Mouse (Mus musculus) adrenal gland, postnatal 10 days (tissue): ENCODE data around the gene Zfp384. TPM values are rescaled to one million over a fixed set of nuclear protein-coding genes. Genes with fewer than 3 reads are reported as not detected.

Experiments used
- DNase-seq: peaks from one replicate; pipeline ENCODE4 v3.0.0; 2021; ENCODE audit warnings: mixed read lengths
- total RNA-seq, 2 experiments: library from RNA; stranded (reverse); gene quantifications; 2 replicates each; pipeline ENCODE4 v1.2.3; 2021

Gene Zfp384
- total RNA-seq, 2 experiments from 2014 or later = 43.3 to 52.6 TPM

DNA sequence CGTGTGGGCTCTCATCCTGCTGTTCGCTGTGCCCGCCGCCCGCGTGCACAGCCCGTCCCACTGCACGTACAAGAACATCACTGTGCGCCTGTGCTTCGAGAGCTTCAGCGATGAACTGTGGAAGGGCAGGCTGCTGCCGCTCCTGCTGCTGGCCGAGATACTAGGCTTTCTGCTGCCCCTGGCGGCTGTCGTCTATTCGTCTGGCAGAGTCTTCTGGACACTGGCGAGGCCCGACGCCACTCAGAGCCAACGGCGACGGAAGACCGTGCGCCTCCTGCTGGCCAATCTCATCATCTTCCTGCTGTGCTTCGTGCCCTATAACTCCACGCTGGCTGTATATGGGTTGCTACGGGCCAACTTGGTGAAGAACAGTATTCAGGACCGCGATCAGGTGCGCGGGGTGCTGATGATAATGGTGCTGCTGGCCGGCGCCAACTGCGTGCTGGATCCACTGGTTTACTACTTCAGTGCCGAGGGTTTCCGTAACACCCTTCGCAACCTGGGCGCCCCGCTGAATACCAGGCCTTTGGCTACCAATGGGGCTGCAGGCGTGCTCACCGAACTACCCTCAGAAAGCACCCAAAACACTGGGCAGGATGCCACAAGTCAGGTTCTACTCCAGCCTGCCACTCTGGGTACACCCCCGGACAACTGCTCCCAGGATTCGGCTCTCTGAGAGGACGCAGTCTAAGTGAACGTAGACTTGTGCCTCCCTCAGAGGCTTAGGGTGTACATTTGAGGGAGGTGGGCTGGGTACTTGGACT, 73.0 kb downstream of the Zfp384 start:
- DNase-seq = peak; percentile 93

DNA sequence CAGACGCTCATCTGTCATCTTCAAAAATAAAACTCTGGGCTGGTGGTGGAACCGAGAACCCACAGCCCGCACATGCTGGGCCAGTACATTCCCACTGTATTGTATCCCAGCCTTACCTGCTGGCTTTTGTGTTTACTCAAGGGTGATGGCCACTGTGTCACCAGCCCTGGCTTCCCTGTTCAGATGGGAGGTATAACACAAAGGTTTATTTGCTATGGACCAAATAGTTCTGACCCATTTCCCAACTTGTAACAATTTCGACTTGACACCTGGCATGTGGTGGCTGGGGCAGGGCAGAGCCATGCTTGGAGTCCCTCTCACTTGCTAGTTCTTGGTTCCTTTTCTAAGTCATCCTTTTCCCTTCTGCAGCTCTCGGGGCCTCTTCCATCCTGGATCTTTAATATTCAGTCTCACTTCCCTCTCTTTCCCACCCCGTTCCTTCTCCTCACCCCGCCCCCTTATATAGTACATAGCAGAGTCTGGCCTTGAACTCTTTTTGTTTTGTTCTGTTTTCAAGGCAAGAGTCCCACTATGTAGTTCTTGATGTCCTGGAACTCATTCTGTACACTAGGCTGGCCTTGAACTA, 73.9 kb downstream of the Zfp384 start:
- DNase-seq = no peak

DNA sequence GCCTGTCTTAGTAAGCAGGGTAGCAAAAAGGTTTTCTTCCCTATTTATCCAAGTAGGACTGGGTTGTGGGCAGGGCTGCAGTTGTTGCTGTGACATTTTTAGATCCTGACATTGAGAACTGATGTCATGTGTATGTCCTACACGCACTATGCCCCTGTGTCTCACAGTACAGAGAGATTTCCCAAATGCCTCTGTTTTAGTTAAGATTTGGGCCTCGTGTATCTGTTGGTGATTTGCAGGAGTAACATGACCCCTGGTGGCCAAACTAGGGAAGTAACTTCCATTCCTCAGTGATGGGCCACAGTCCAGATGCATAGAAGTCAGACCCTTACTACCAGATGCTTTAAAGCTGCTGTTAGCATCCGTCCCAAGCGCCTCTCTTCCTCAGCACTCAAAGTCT, 75.5 kb downstream of the Zfp384 start:
- peak; percentile 74 for DNase-seq

Other genes starting within 250 kb of the Zfp384 start
- 10 to 100 TPM; 13.0 to 21.0 TPM for gene Eno2, start 239.5 kb upstream of the Zfp384 start, total RNA-seq
- under 1 TPM in 1 of 2 experiments, not detected in 1; 0.72 TPM for gene Lrrc23, start 229.4 kb upstream of the Zfp384 start, total RNA-seq
- 10 to 100 TPM; 11.7 to 15.2 TPM for gene Spsb2, start 200.5 kb upstream of the Zfp384 start, total RNA-seq
- 100 to 1,000 TPM; 504 to 601 TPM for gene Tpi1, start 194.8 kb upstream of the Zfp384 start, total RNA-seq
- 100 to 1,000 TPM in 1 of 2 experiments, 10 to 100 TPM in 1; 89.2 to 111 TPM for gene Usp5, start 179.7 kb upstream of the Zfp384 start, total RNA-seq
- gene Cdca3, start 179.6 kb upstream of the Zfp384 start, total RNA-seq = 10 to 100 TPM; 26.3 to 28.8 TPM
- gene Gnb3, start 168.9 kb upstream of the Zfp384 start, total RNA-seq = 1 to 10 TPM; 7.5 to 9.7 TPM
- 10 to 100 TPM; 26.6 to 29.6 TPM for gene P3h3, start 151.4 kb upstream of the Zfp384 start, total RNA-seq
- gene Gpr162, start 145.2 kb upstream of the Zfp384 start, total RNA-seq = 1 to 10 TPM; 3.5 to 5.2 TPM
- gene Cd4, start 120.9 kb upstream of the Zfp384 start, total RNA-seq = 1 to 10 TPM; 3.8 to 4.0 TPM
- gene Lag3, start 97.4 kb upstream of the Zfp384 start, total RNA-seq = 1 to 10 TPM; 1.4 to 1.8 TPM
- 100 to 1,000 TPM; 824 to 887 TPM for gene Ptms, start 89.0 kb upstream of the Zfp384 start, total RNA-seq
- 100 to 1,000 TPM; 271 to 288 TPM for gene Mlf2, start 77.8 kb upstream of the Zfp384 start, total RNA-seq
- 100 to 1,000 TPM; 122 to 129 TPM for gene Cops7a, start 43.6 kb upstream of the Zfp384 start, total RNA-seq
- 1 to 10 TPM; 3.8 to 5.6 TPM for gene Pianp, start 12.5 kb upstream of the Zfp384 start, total RNA-seq
- gene Ing4, start 30.6 kb downstream of the Zfp384 start, total RNA-seq = 10 to 100 TPM; 72.5 to 83.1 TPM
- 1 to 10 TPM; 4.6 to 7.5 TPM for gene Acrbp, start 40.5 kb downstream of the Zfp384 start, total RNA-seq
- 1 to 10 TPM in 1 of 2 experiments, under 1 TPM in 1; 0.90 to 1.4 TPM for gene Lpar5, start 58.8 kb downstream of the Zfp384 start, total RNA-seq
- gene Chd4, start 86.8 kb downstream of the Zfp384 start, total RNA-seq = 100 to 1,000 TPM; 156 to 198 TPM
- 10 to 100 TPM; 36.7 to 42.2 TPM for gene Nop2, start 122.8 kb downstream of the Zfp384 start, total RNA-seq
- 10 to 100 TPM; 16.7 to 30.1 TPM for gene Iffo1, start 136.1 kb downstream of the Zfp384 start, total RNA-seq
- gene Gapdh, start 157.3 kb downstream of the Zfp384 start, total RNA-seq = 1,000 to 10,000 TPM; 1,844 to 1,863 TPM
- gene Ncapd2, start 182.6 kb downstream of the Zfp384 start, total RNA-seq = 10 to 100 TPM; 46.9 to 62.7 TPM
- gene Mrpl51, start 182.7 kb downstream of the Zfp384 start, total RNA-seq = 100 to 1,000 TPM; 250 to 274 TPM
- gene Vamp1, start 206.4 kb downstream of the Zfp384 start, total RNA-seq = 10 to 100 TPM; 16.4 to 32.8 TPM
- 10 to 100 TPM; 13.0 to 13.4 TPM for gene Tapbpl, start 222.7 kb downstream of the Zfp384 start, total RNA-seq
- 1 to 10 TPM; 1.9 to 2.2 TPM for gene Cd27, start 227.9 kb downstream of the Zfp384 start, total RNA-seq